ENCODE assay signal across 6 mouse cellular contexts in the genomic region with DNA sequence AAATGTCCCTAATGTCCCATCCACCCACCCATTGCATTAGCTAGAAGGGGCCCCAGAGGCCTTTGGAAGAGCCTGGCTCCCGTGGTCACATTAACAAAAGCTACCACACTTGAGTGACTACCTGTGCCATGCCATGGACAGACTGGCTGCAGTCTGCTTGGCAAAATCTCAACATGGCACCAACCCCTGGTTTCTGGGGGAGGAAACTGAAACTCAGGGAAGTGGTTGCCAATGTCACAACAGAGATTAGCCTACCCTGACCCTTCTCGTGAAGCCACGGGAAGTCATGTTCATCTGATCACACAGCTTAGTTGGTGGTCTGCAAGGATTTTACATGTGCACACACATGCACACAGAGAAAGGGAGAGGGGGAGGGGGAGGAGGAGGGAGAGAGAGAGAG.
"Had no signal": no experiment of that assay in that cellular context is flagged by ENCODE, and none has a peak within 500 bp of the region (broad histone marks: within the 10 kb centered on the region; RNA-seq: fewer than 3 reads in every experiment).

No protein-coding gene starts in this region.

- H3K27me3 ChIP-seq: limb, embryonic 15.5 days; liver, embryonic 13.5 days had no signal

- H3K4me3 ChIP-seq: limb, embryonic 12.5 days; limb, embryonic 15.5 days; liver, embryonic 13.5 days; megakaryocyte, embryonic 14.5 days had no signal

- H3K36me3 ChIP-seq: limb, embryonic 12.5 days; limb, embryonic 15.5 days; liver, embryonic 13.5 days had no signal

- H3K27ac ChIP-seq: limb, embryonic 12.5 days; limb, embryonic 15.5 days; liver, embryonic 13.5 days; macrophage; stomach, postnatal 0 days had no signal

- H3K4me1 ChIP-seq: limb, embryonic 12.5 days had no signal

- H3K9me3 ChIP-seq: limb, embryonic 12.5 days; limb, embryonic 15.5 days; liver, embryonic 13.5 days had no signal
